Mouse (Mus musculus) CH12.LX (cell line): ENCODE results near the gene Mrpl33. TPM values are rescaled to one million over a fixed set of nuclear protein-coding genes. Genes with fewer than 3 reads are reported as not detected.

ENCODE experiments used
- DNase-seq: peaks from one replicate; pipeline ENCODE4 v3.0.0-alpha.2; 2013; ENCODE audit errors: extremely low read depth
- H3K27ac ChIP-seq: 2 replicates; pipeline ENCODE4 v1.5.1; 2012; ENCODE audit warnings: low read depth, mild to moderate bottlenecking, control low read depth, moderate library complexity; ENCODE audit not compliant: insufficient read depth
- H3K27me3 ChIP-seq: replicated peaks from 2 replicates; pipeline ENCODE3; 2012; ENCODE audit warnings: inconsistent platforms
- H3K36me3 ChIP-seq, 2 experiments: replicated peaks in 1 of 2; 2 replicates each; pipeline versions ENCODE3 to v1.6.1; 2012; ENCODE audit warnings: inconsistent platforms in 1 of 2, low read length in 1 of 2, mild to moderate bottlenecking in 1 of 2, mixed read lengths in 1 of 2, moderate library complexity in 1 of 2; ENCODE audit not compliant: control insufficient read depth in 1 of 2, insufficient read depth in 1 of 2
- H3K4me1 ChIP-seq, 2 experiments: 2 replicates each; pipeline ENCODE4 v1.6.1; 2012; ENCODE audit warnings: inconsistent platforms in 1 of 2, moderate library complexity in 1 of 2; ENCODE audit not compliant: insufficient read depth in 2 of 2, control insufficient read depth in 1 of 2
- H3K4me2 ChIP-seq: 2 replicates; pipeline ENCODE4 v1.6.1; 2012; ENCODE audit warnings: low read depth, mild to moderate bottlenecking, control low read depth; ENCODE audit not compliant: poor library complexity, insufficient read depth, severe bottlenecking
- H3K4me3 ChIP-seq, 3 experiments: fragments of 150-350 bp in 1 of 3; sonication (generic) in 1 of 3; replicated peaks in 1 of 3; 2 replicates each; pipeline versions ENCODE3 to v1.5.1; 2011 to 2012; ENCODE audit warnings: low read depth in 2 of 3, low read length in 2 of 3, mild to moderate bottlenecking in 2 of 3, moderate library complexity in 2 of 3, control low read depth in 1 of 3, improper control_type of control experiment in 1 of 3, inconsistent platforms in 1 of 3, mixed read lengths in 1 of 3; ENCODE audit not compliant: poor library complexity in 1 of 3
- H3K79me2 ChIP-seq: replicated peaks from 2 replicates; pipeline ENCODE4 v1.6.1; 2012; ENCODE audit warnings: mild to moderate bottlenecking, moderate library complexity; ENCODE audit not compliant: control insufficient read depth, poor library complexity, insufficient read depth, severe bottlenecking; ENCODE audit errors: extremely low read depth
- H3K9ac ChIP-seq: 2 replicates; pipeline ENCODE4 v1.6.1; 2012; ENCODE audit warnings: low read depth, mild to moderate bottlenecking, control low read depth, moderate library complexity; ENCODE audit not compliant: insufficient read depth
- H3K9me3 ChIP-seq: replicated peaks from 2 replicates; pipeline ENCODE3; 2012; ENCODE audit warnings: low read length, inconsistent platforms, mixed read lengths
- BHLHE40 ChIP-seq: IDR thresholded peaks from 2 replicates; pipeline ENCODE4 v1.6.1; 2011; ENCODE audit warnings: mild to moderate bottlenecking, low read depth, low read length, improper control_type of control experiment
- CHD2 ChIP-seq: IDR thresholded peaks from 2 replicates; pipeline ENCODE4 v1.6.1; 2011; ENCODE audit warnings: low read length, improper control_type of control experiment
- E2F4 ChIP-seq: IDR thresholded peaks from 2 replicates; pipeline ENCODE4 v1.6.1; 2011; ENCODE audit warnings: low read depth, low read length, improper control_type of control experiment; ENCODE audit not compliant: insufficient replicate concordance
- ELF1 ChIP-seq: IDR thresholded peaks from 2 replicates; pipeline ENCODE4 v1.6.1; 2014; ENCODE audit warnings: low read depth, mild to moderate bottlenecking, inconsistent platforms, low read length, improper control_type of control experiment
- HCFC1 ChIP-seq: IDR thresholded peaks from 2 replicates; pipeline ENCODE4 v1.6.1; 2012; ENCODE audit warnings: low read depth, mild to moderate bottlenecking, inconsistent platforms, low read length, improper control_type of control experiment
- KAT2A ChIP-seq: IDR thresholded peaks from 2 replicates; pipeline ENCODE4 v1.6.1; 2012; ENCODE audit warnings: low read length, improper control_type of control experiment, inconsistent platforms; ENCODE audit not compliant: insufficient replicate concordance
- MAX ChIP-seq: IDR thresholded peaks from 2 replicates; pipeline ENCODE4 v1.6.1; 2011; ENCODE audit warnings: low read length, improper control_type of control experiment
- MAZ ChIP-seq: IDR thresholded peaks from 2 replicates; pipeline ENCODE4 v1.6.1; 2012; ENCODE audit warnings: low read depth, mild to moderate bottlenecking, inconsistent platforms, low read length, improper control_type of control experiment, moderate library complexity
- MEF2A ChIP-seq: IDR thresholded peaks from 2 replicates; pipeline ENCODE4 v1.6.1; 2014; ENCODE audit warnings: low read depth, mild to moderate bottlenecking, inconsistent platforms, low read length, improper control_type of control experiment, borderline replicate concordance
- MXI1 ChIP-seq: IDR thresholded peaks from 2 replicates; pipeline ENCODE4 v1.6.1; 2011; ENCODE audit warnings: mild to moderate bottlenecking, low read depth, low read length, improper control_type of control experiment
- NELFE ChIP-seq: IDR thresholded peaks from 2 replicates; pipeline ENCODE4 v1.6.1; 2011; ENCODE audit warnings: low read depth, low read length, improper control_type of control experiment
- NRF1 ChIP-seq: IDR thresholded peaks from 2 replicates; pipeline ENCODE4 v1.6.1; 2014; ENCODE audit warnings: low read depth, mild to moderate bottlenecking, inconsistent platforms, low read length, improper control_type of control experiment, moderate library complexity
- POLR2A ChIP-seq: IDR thresholded peaks from 2 replicates; pipeline ENCODE4 v1.6.1; 2011; ENCODE audit warnings: low read depth, mild to moderate bottlenecking, improper control_type of control experiment, low read length
- RAD21 ChIP-seq: IDR thresholded peaks from 2 replicates; pipeline ENCODE4 v1.6.1; 2011; ENCODE audit warnings: low read depth, mild to moderate bottlenecking, low read length, improper control_type of control experiment, moderate library complexity
- SIN3A ChIP-seq: IDR thresholded peaks from 2 replicates; pipeline ENCODE4 v1.6.1; 2012; ENCODE audit warnings: low read length, improper control_type of control experiment, inconsistent platforms
- SMC3 ChIP-seq: IDR thresholded peaks from 2 replicates; pipeline ENCODE4 v1.6.1; 2011; ENCODE audit warnings: low read depth, low read length, improper control_type of control experiment
- TCF12 ChIP-seq: IDR thresholded peaks from 2 replicates; pipeline ENCODE4 v1.6.1; 2014; ENCODE audit warnings: low read depth, mild to moderate bottlenecking, inconsistent platforms, low read length, improper control_type of control experiment
- USF1 ChIP-seq: IDR thresholded peaks from 2 replicates; pipeline ENCODE4 v1.6.1; 2014; ENCODE audit warnings: low read depth, mild to moderate bottlenecking, inconsistent platforms, low read length, improper control_type of control experiment
- USF2 ChIP-seq: conservative IDR thresholded peaks from 2 replicates; pipeline ENCODE4 v1.6.1; 2011; ENCODE audit warnings: low read depth, low read length, improper control_type of control experiment
- ZMIZ1 ChIP-seq: IDR thresholded peaks from 2 replicates; pipeline ENCODE4 v1.6.1; 2012; ENCODE audit warnings: low read depth, mild to moderate bottlenecking, inconsistent platforms, low read length, improper control_type of control experiment
- dilution Hi-C: fragments of 300-500 bp; cut with MboI; formaldehyde crosslinking; loops from 2 replicates; pipeline ENCODE4 v1.14.3; 2020; ENCODE audit warnings: low sequenced_read_pairs; ENCODE audit not compliant: extremely low pct_unique_long_range_greater_than_20kb, extremely low pct_ligation_motif_present
- in situ Hi-C: fragments of 300-500 bp; cut with MboI; formaldehyde crosslinking; loops from 3 replicates; pipeline ENCODE4 v1.14.3; 2019; ENCODE audit warnings: low sequenced_read_pairs, low pct_ligation_motif_present, low pct_unique_long_range_greater_than_20kb, mixed read lengths
- polyA plus RNA-seq: library from polyadenylated mRNA; unstranded; fragments of >175 nt; gene quantifications from 2 replicates; pipeline ENCODE4 v1.2.1, GENCODE M21; 2012; ENCODE audit warnings: low read depth; ENCODE audit not compliant: insufficient read length
- total RNA-seq, 2 experiments: library from RNA; depleted of rRNA; stranded (reverse); fragments of 300-350 nt in 1 of 2; fragments of >200 nt in 1 of 2; gene quantifications; 2 replicates each; pipeline ENCODE4 v1.2.3; 2012 to 2014

Gene Mrpl33
- total and polyA plus RNA-seq, 3 experiments = 114 to 336 (median 168) TPM

GRCm38 (mm10) chr5:31696971-31697643, 100.4 kb downstream of the Mrpl33 start, which contains the start of gene Rbks:
Gene Rbks, minus strand, starts transcription at chr5:31697627.
- peak; percentile 84 for DNase-seq
- Histone ChIP-seq H3K9ac (peak within 1 kb of the TSS; percentile 72), H3K4me3 (peak within 1 kb of the TSS; percentile 61 to 82 (median 73)), H3K4me2 (peak within 1 kb of the TSS; percentile 53), H3K27ac (peak within 1 kb of the TSS; percentile 53), H3K36me3 (peaks cover 3 to 8% of the 10 kb centered on the region in 2 experiments), H3K9me3 (no peaks in the 10 kb centered on the region), H3K27me3 (no peaks in the 10 kb centered on the region), H3K79me2 (no peaks in the 10 kb centered on the region)
- dilution Hi-C loops = no loop called here
- no peak for TF ChIP-seq BHLHE40
- peak; percentile 89; the same call in 1 of the 2 replicates for TF ChIP-seq CHD2
- TF ChIP-seq, all 38 proteins: peak for 1
- in situ Hi-C loops = loop anchor here (10.0 kb wide), 1 partner anchor 438 kb away; the partner anchor contains the start of gene Fosl2
- peaks cover 0 to 30% of the 10 kb centered on the region in 2 experiments; a peak in 3 of 4 replicates for H3K4me1 ChIP-seq

- H3K27ac ChIP-seq = peak within 1 kb of the TSS; percentile 53
- DNase-seq = peak; percentile 77
- in situ Hi-C loops = loop anchor here (10.0 kb wide), 1 partner anchor 437 kb away; the partner anchor contains the start of gene Fosl2
These were observed 101.0 kb downstream of the Mrpl33 start, which contains the start of gene Babam2 for GRCm38 (mm10) chr5:31697644-31698296. Gene Babam2, plus strand, starts transcription at chr5:31697684.

More at GRCm38 (mm10) chr5:31697644-31698296, 101.0 kb downstream of the Mrpl33 start, which contains the start of gene Babam2:
- Histone ChIP-seq H3K79me2 (no peaks in the 10 kb centered on the region), H3K4me3 (peak within 1 kb of the TSS; percentile 61 to 82 (median 73)), H3K27me3 (no peaks in the 10 kb centered on the region), H3K4me1 (peaks cover 0 to 30% of the 10 kb centered on the region in 2 experiments; a peak in 3 of 4 replicates), H3K9me3 (no peaks in the 10 kb centered on the region), H3K4me2 (peak within 1 kb of the TSS; percentile 53), H3K36me3 (peaks cover 4 to 14% of the 10 kb centered on the region in 2 experiments), H3K9ac (peak within 1 kb of the TSS; percentile 72)
- peak; percentile 81 for TF ChIP-seq MXI1
- TF ChIP-seq SMC3 = peak; percentile 3; the same call in 1 of the 2 replicates
- TF ChIP-seq RAD21 = no peak; the same call in 1 of the 2 replicates
- TF ChIP-seq ZMIZ1 = 0 out of 2 replicates have a peak, but pooled peaks have one; percentile 27
- peak; percentile 93 for TF ChIP-seq ELF1
- TF ChIP-seq NELFE = peak; percentile 61; the same call in 1 of the 2 replicates
- no peak for TF ChIP-seq MEF2A
- TF ChIP-seq MAZ = peak; percentile 66
- TF ChIP-seq USF2 = no peak
- TF ChIP-seq TCF12 = peak; percentile 66; the same call in 1 of the 2 replicates
- peak; percentile 11; the same call in 1 of the 2 replicates for TF ChIP-seq CHD2
- no peak for TF ChIP-seq E2F4
- no peak for TF ChIP-seq USF1
- peak; percentile 70 for TF ChIP-seq NRF1
- peak; percentile 83 for TF ChIP-seq POLR2A
- peak; percentile 94 for TF ChIP-seq SIN3A
- peak; percentile 77 for TF ChIP-seq HCFC1
- peak; percentile 98 for TF ChIP-seq MAX
- TF ChIP-seq KAT2A = 0 out of 2 replicates have a peak, but pooled peaks have one; percentile 69
- dilution Hi-C loops = no loop called here
